Mouse (Mus musculus) megakaryocyte, embryonic 14.5 days (primary cell): ENCODE results near the gene Il22ra2.

ENCODE experiments used
- FLI1 ChIP-seq: IDR thresholded peaks from 2 replicates; pipeline ENCODE4 v1.6.1; 2012; ENCODE audit warnings: low read length, inconsistent platforms, mixed read lengths
- GATA1 ChIP-seq: IDR thresholded peaks from 3 replicates; pipeline ENCODE4 v1.6.1; 2012; ENCODE audit warnings: mixed read lengths, low read length, inconsistent platforms, borderline replicate concordance

GRCm38 (mm10) chr10:19672015-19672414 is 50.2 kb downstream of the Il22ra2 start:
- TF ChIP-seq GATA1 (peak; percentile 9; the same call in 1 of the 3 replicates), FLI1 (no peak)
